In genomic region chr3:81975607-81976006, GRCm38 (mm10) we compare ENCODE assay signal across 35 mouse cellular contexts. TPM values are rescaled to one million over a fixed set of nuclear protein-coding genes. Genes with fewer than 3 reads are reported as not detected.
DNase-seq lines count a peak whose midpoint lies in the region; ATAC-seq and TF ChIP-seq lines count a peak whose summit lies in the region.
"Had no signal": no experiment of that assay in that cellular context is flagged by ENCODE, and none has a peak within 500 bp of the region (broad histone marks: within the 10 kb centered on the region; RNA-seq: fewer than 3 reads in every experiment).

No protein-coding gene starts in this region.

- no peak overlapping the region for H3K4me2 ChIP-seq in lung, embryonic 14.5 days
- H3K4me2 ChIP-seq in midbrain, embryonic 14.5 days (ENCODE audit: low read length) = no peak overlapping the region
- H3K4me2 ChIP-seq: embryonic facial prominence, embryonic 15.5 days; forebrain, embryonic 12.5 days; heart, embryonic 13.5 days; limb, embryonic 12.5 days; liver, embryonic 13.5 days; midbrain, embryonic 15.5 days had no signal

- ATAC-seq in lung, embryonic 14.5 days (ENCODE audit: insufficient read depth) = peak; percentile 44; the same call in 1 of the 2 replicates
- no peak for ATAC-seq in monocyte, adult 5-6 weeks (replicated peaks; ENCODE audit: insufficient number of reproducible peaks, low FRiP score, low TSS enrichment, poor library complexity, severe bottlenecking)
- ATAC-seq in midbrain, embryonic 14.5 days (ENCODE audit: low FRiP score, low TSS enrichment) = no peak
- ATAC-seq: activated CD4-positive, CD25-positive, alpha-beta regulatory T cell, adult 4 months; CD4-positive, CD25-positive, alpha-beta regulatory T cell, adult 4 months; forebrain, postnatal 0 days; hindbrain, embryonic 16.5 days; midbrain, embryonic 15.5 days had no signal

- H3K27me3 ChIP-seq in lung, embryonic 14.5 days (ENCODE audit: insufficient read depth, low read length) = no peaks in the 10 kb centered on the region
- no peaks in the 10 kb centered on the region for H3K27me3 ChIP-seq in midbrain, embryonic 14.5 days (ENCODE audit: control insufficient read depth, insufficient read depth, low read length)
- H3K27me3 ChIP-seq: embryonic facial prominence, embryonic 15.5 days; forebrain, embryonic 12.5 days; heart, embryonic 13.5 days; limb, embryonic 12.5 days; liver, embryonic 13.5 days; midbrain, embryonic 15.5 days had no signal

- H3K9me3 ChIP-seq in lung, embryonic 14.5 days (ENCODE audit: low read depth, low read length) = no peaks in the 10 kb centered on the region
- H3K9me3 ChIP-seq in midbrain, embryonic 14.5 days (ENCODE audit: control insufficient read depth, low read length) = no peaks in the 10 kb centered on the region
- H3K9me3 ChIP-seq: embryonic facial prominence, embryonic 10.5 days; embryonic facial prominence, embryonic 15.5 days; forebrain, embryonic 12.5 days; heart, embryonic 13.5 days; hindbrain, embryonic 10.5 days; limb, embryonic 12.5 days; liver, embryonic 13.5 days; midbrain, embryonic 15.5 days had no signal

- no peak overlapping the region for H3K4me3 ChIP-seq in lung, embryonic 14.5 days (ENCODE audit: low read depth, low read length)
- no peak overlapping the region for H3K4me3 ChIP-seq in left cerebral cortex, adult 2 months
- no peak overlapping the region for H3K4me3 ChIP-seq in midbrain, embryonic 14.5 days (replicated peaks; ENCODE audit: low read depth, low read length)
- H3K4me3 ChIP-seq: embryonic facial prominence, embryonic 10.5 days; embryonic facial prominence, embryonic 15.5 days; forebrain, embryonic 12.5 days; heart, embryonic 13.5 days; hindbrain, embryonic 10.5 days; limb, embryonic 12.5 days; liver, embryonic 13.5 days; midbrain, embryonic 15.5 days had no signal

- no peaks in the 10 kb centered on the region for H3K4me1 ChIP-seq in lung, embryonic 14.5 days (ENCODE audit: insufficient read depth)
- H3K4me1 ChIP-seq in midbrain, embryonic 14.5 days (ENCODE audit: control insufficient read depth, insufficient read depth, low read length) = no peaks in the 10 kb centered on the region
- H3K4me1 ChIP-seq: embryonic facial prominence, embryonic 10.5 days; embryonic facial prominence, embryonic 15.5 days; forebrain, embryonic 12.5 days; hindbrain, embryonic 10.5 days; liver, embryonic 13.5 days; midbrain, embryonic 15.5 days had no signal

- H3K36me3 ChIP-seq in lung, embryonic 14.5 days (ENCODE audit: insufficient read depth) = no peaks in the 10 kb centered on the region
- H3K36me3 ChIP-seq in midbrain, embryonic 14.5 days (ENCODE audit: control insufficient read depth, insufficient read depth, low read length) = no peaks in the 10 kb centered on the region
- H3K36me3 ChIP-seq: embryonic facial prominence, embryonic 10.5 days; embryonic facial prominence, embryonic 15.5 days; forebrain, embryonic 12.5 days; heart, embryonic 13.5 days; hindbrain, embryonic 10.5 days; limb, embryonic 12.5 days; liver, embryonic 13.5 days; midbrain, embryonic 15.5 days had no signal

- no peak for TF ChIP-seq CTCF in lung, embryonic 14.5 days (IDR thresholded peaks at IDR 0.05; ENCODE audit: low read depth)
- TF ChIP-seq CTCF in left cerebral cortex, adult 2 months (IDR thresholded peaks at IDR 0.05) = no peak

- intact Hi-C loops in left cerebral cortex, adult 2 months (cut with DNase I) = no loop called here

- no peak overlapping the region for H3K9ac ChIP-seq in lung, embryonic 14.5 days
- no peak overlapping the region for H3K9ac ChIP-seq in midbrain, embryonic 14.5 days (replicated peaks; ENCODE audit: low read length)
- H3K9ac ChIP-seq: embryonic facial prominence, embryonic 15.5 days; forebrain, embryonic 12.5 days; forebrain, postnatal 0 days; heart, embryonic 13.5 days; limb, embryonic 12.5 days; liver, embryonic 13.5 days; midbrain, embryonic 15.5 days had no signal

- H3K27ac ChIP-seq in lung, embryonic 14.5 days (ENCODE audit: low read depth) = 0 out of 2 replicates have a peak overlapping the region, but pooled peaks have one; percentile 24
- H3K27ac ChIP-seq in left cerebral cortex, adult 2 months = no peak overlapping the region
- H3K27ac ChIP-seq in midbrain, embryonic 14.5 days (replicated peaks; ENCODE audit: low read depth, low read length) = no peak overlapping the region
- H3K27ac ChIP-seq: embryonic facial prominence, embryonic 10.5 days; embryonic facial prominence, embryonic 15.5 days; forebrain, embryonic 12.5 days; heart, embryonic 13.5 days; hindbrain, embryonic 10.5 days; limb, embryonic 12.5 days; liver, embryonic 13.5 days; midbrain, embryonic 15.5 days had no signal

- 35% methylated on average over 4 of the region's 4 CpGs for WGBS in lung, embryonic 14.5 days
- 82% methylated on average over 4 of the region's 4 CpGs for WGBS in midbrain, embryonic 14.5 days

- peak; percentile 26 for DNase-seq in lung, embryonic 14.5 days
- no peak for DNase-seq in lung, postnatal 25 days (ENCODE audit: low spot score)
- DNase-seq in ES-CJ7 (ENCODE audit: low read depth, low spot score) = peak; percentile 2
- DNase-seq in brain, adult 2 months (ENCODE audit: low read depth, low spot score) = peak; percentile 18
- DNase-seq in layer of hippocampus, postnatal 10 days (ENCODE audit: low spot score in 2 of 2) = peak; percentile 27 to 33
- no peak for DNase-seq in left cerebral cortex, adult 2 months (ENCODE audit: extremely low spot score in 1 of 2, low spot score in 2 of 2)
- no peak for DNase-seq in midbrain, embryonic 14.5 days
- DNase-seq: adrenal gland, adult 2 months; adrenal gland, postnatal 36 days; cerebellum, adult 2 months; cerebellum, postnatal 25 days; forebrain, postnatal 0 days; heart, postnatal 14 days; kidney, adult 2 months; kidney, postnatal 36 days; liver, embryonic 13.5 days; right cerebral cortex, adult 18-20 months; thymus, postnatal 4 days had no signal

RNA-seq across cellular contexts. Expression of gene Tdo2, which starts 0.4 kb away (rescaled TPM):
- polyA plus RNA-seq in lung, embryonic 14.5 days (2014; fragmentation: Nextera tagmentation; extraction: Ambion mirVana) = 3.1 and 3.4 TPM in 2 replicates
- total RNA-seq in layer of hippocampus, postnatal 10 days (2021) = 1 to 10 TPM; 5.3 to 6.1 TPM
- under 1 TPM in 1 of 2 experiments, not detected in 1; 0.84 TPM for total RNA-seq in left cerebral cortex, adult 2 months (2021)
- total RNA-seq in monocyte, adult 5-6 weeks (2017) = not detected in 3 replicates
- 0.25 TPM in 1 of 2 replicates, not detected in the other for polyA plus RNA-seq in midbrain, embryonic 14.5 days (2014; fragmentation: Nextera tagmentation; extraction: Ambion mirVana)
- total RNA-seq: heart, postnatal 14 days; neutrophil, adult 5-6 weeks had no signal
- polyA plus RNA-seq: hindbrain, embryonic 10.5 days; kidney, adult 2 months; midbrain, embryonic 15.5 days; neural tube, embryonic 11.5 days had no signal

RNA-seq across cellular contexts. Expression of gene Asic5, which starts 6.5 kb away (rescaled TPM):
- polyA plus RNA-seq in lung, embryonic 14.5 days (2014; fragmentation: Nextera tagmentation; extraction: Ambion mirVana) = 0.15 TPM in 1 of 2 replicates, not detected in the other
- not detected for total RNA-seq in layer of hippocampus, postnatal 10 days (2021)
- total RNA-seq in left cerebral cortex, adult 2 months (2021) = not detected
- not detected in 3 replicates for total RNA-seq in monocyte, adult 5-6 weeks (2017)
- not detected in 2 replicates for polyA plus RNA-seq in midbrain, embryonic 14.5 days (2014; fragmentation: Nextera tagmentation; extraction: Ambion mirVana)
- total RNA-seq: adrenal gland, adult 2 months; adrenal gland, postnatal 36 days; forebrain, postnatal 0 days; gastrocnemius, adult 8-10 months; heart, adult 8-10 months; heart, postnatal 14 days; left cerebral cortex, postnatal 25 days; neutrophil, adult 5-6 weeks had no signal
- polyA plus RNA-seq: activated CD4-positive, CD25-positive, alpha-beta regulatory T cell, adult 4 months; adrenal gland, adult 2 months; CD4-positive, CD25-positive, alpha-beta regulatory T cell, adult 4 months; cerebellum, adult 2 months; embryonic facial prominence, embryonic 10.5 days; embryonic facial prominence, embryonic 15.5 days; forebrain, embryonic 12.5 days; forebrain, postnatal 0 days; heart, embryonic 13.5 days; hindbrain, embryonic 10.5 days; hindbrain, embryonic 16.5 days; kidney, adult 2 months; limb, embryonic 12.5 days; liver, embryonic 13.5 days; midbrain, embryonic 15.5 days; neural tube, embryonic 11.5 days; testis, adult 2 months had no signal

RNA-seq across cellular contexts. Expression of gene Ctso, which starts 43.2 kb away (rescaled TPM):
- polyA plus RNA-seq in lung, embryonic 14.5 days (2014; fragmentation: Nextera tagmentation; extraction: Ambion mirVana) = 15.0 and 15.3 TPM in 2 replicates
- 10 to 100 TPM; 14.1 to 16.6 TPM for total RNA-seq in layer of hippocampus, postnatal 10 days (2021)
- total RNA-seq in left cerebral cortex, adult 2 months (2021) = 10 to 100 TPM; 15.9 to 16.5 TPM
- 23.3 to 50.0 TPM (median 31.5 TPM) in 3 replicates for total RNA-seq in monocyte, adult 5-6 weeks (2017)
- polyA plus RNA-seq in midbrain, embryonic 14.5 days (2014; fragmentation: Nextera tagmentation; extraction: Ambion mirVana) = 5.1 and 7.1 TPM in 2 replicates

Comparison
In these comparisons a context has a peak if more than half of its experiments do, and no peak if none do; other contexts are left out.
1. DNase-seq: peak in lung, embryonic 14.5 days (single experiment), ES-CJ7 (single experiment), brain, adult 2 months (single experiment) and layer of hippocampus, postnatal 10 days (2 of 2); none in lung, postnatal 25 days (single experiment), left cerebral cortex, adult 2 months (0 of 2) and midbrain, embryonic 14.5 days (single experiment).